Mouse (Mus musculus) stomach, embryonic 14.5 days (tissue): Measurements from ENCODE around the gene Zbtb7a. TPM values are rescaled to one million over a fixed set of nuclear protein-coding genes. Genes with fewer than 3 reads are reported as not detected.

Experiments used
- ATAC-seq: fragments of 200-750 bp; cut with Nextera tagmentation; 2 replicates; pipeline ENCODE4 v1.8.0; 2017; ENCODE audit warnings: low read depth, moderate TSS enrichment; ENCODE audit not compliant: insufficient number of reproducible peaks, insufficient read depth, low FRiP score
- H3K27ac ChIP-seq: fragments of 300-500 bp; sonication (generic); 2 replicates; pipeline ENCODE4 v1.5.1; 2014; ENCODE audit warnings: mild to moderate bottlenecking, low read length, moderate library complexity, mixed read lengths
- H3K27me3 ChIP-seq: fragments of 300-500 bp; sonication (generic); 2 replicates; pipeline ENCODE4 v1.6.1; 2014; ENCODE audit warnings: low read length, control low read depth, mixed read lengths; ENCODE audit not compliant: control insufficient read depth, insufficient read depth
- H3K36me3 ChIP-seq: fragments of 300-500 bp; sonication (generic); 2 replicates; pipeline ENCODE4 v1.6.1; 2014; ENCODE audit warnings: mild to moderate bottlenecking, control low read depth, low read length, moderate library complexity, mixed read lengths; ENCODE audit not compliant: control insufficient read depth, insufficient read depth
- H3K4me1 ChIP-seq: fragments of 300-500 bp; sonication (generic); 2 replicates; pipeline ENCODE4 v1.6.1; 2014; ENCODE audit warnings: low read length, control low read depth, mixed read lengths; ENCODE audit not compliant: control insufficient read depth, insufficient read depth
- H3K4me2 ChIP-seq: fragments of 300-500 bp; sonication (generic); replicated peaks from 2 replicates; pipeline ENCODE4 v1.6.1; 2014; ENCODE audit warnings: low read depth, low read length, control low read depth
- H3K4me3 ChIP-seq: fragments of 300-500 bp; sonication (generic); 2 replicates; pipeline ENCODE4 v1.5.1; 2014; ENCODE audit warnings: low read depth, low read length, control low read depth
- H3K9ac ChIP-seq: fragments of 300-500 bp; sonication (generic); replicated peaks from 2 replicates; pipeline ENCODE4 v1.6.1; 2014; ENCODE audit warnings: low read depth, mild to moderate bottlenecking, control low read depth, low read length, moderate library complexity, mixed read lengths
- H3K9me3 ChIP-seq: fragments of 300-500 bp; sonication (generic); 2 replicates; pipeline ENCODE4 v1.6.1; 2016; ENCODE audit warnings: low read depth, low read length, control low read depth; ENCODE audit not compliant: control insufficient read depth
- WGBS: fragments of 180-500 bp; shearing (Covaris S2); extraction: QIAGEN DNeasy Blood & Tissue Kit; methylation state at CpG from one replicate; pipeline ENCODE4 v1.1.7; 2014; 5-methylcytosine and 5-hydroxymethylcytosine counted together
- polyA plus RNA-seq: library from polyadenylated mRNA; unstranded; fragments of >200 nt; fragmentation: Nextera tagmentation; extraction: Ambion mirVana; gene quantifications from 2 replicates; pipeline ENCODE4 v1.2.1, GENCODE M21; 2014

Gene Zbtb7a
- polyA plus RNA-seq, 1 experiment from 2014 or later: 25.5 TPM

GRCm38 (mm10) chr10:81182336-81183333 is 47.6 kb downstream of the Zbtb7a start, which contains the start of gene Dapk3:
Gene Dapk3 (plus strand): TSS chr10:81183005.
- Histone ChIP-seq H3K27ac (peak within 1 kb of the TSS; percentile 85), H3K4me3 (peak within 1 kb of the TSS; percentile 63), H3K27me3 (no peaks in the 10 kb centered on the region), H3K36me3 (peaks cover 61% of the 10 kb centered on the region), H3K4me1 (peaks cover 29% of the 10 kb centered on the region), H3K9me3 (no peaks in the 10 kb centered on the region), H3K9ac (peak within 1 kb of the TSS; percentile 65), H3K4me2 (peak within 1 kb of the TSS; percentile 61)
- 5% methylated on average over 53 of the region's 53 CpGs for WGBS
- ATAC-seq: peak; percentile 91

- H3K27me3 ChIP-seq: no peaks in the 10 kb centered on the region
- H3K4me3 ChIP-seq: peak within 1 kb of the TSS; percentile 63
- peaks cover 20% of the 10 kb centered on the region for H3K4me1 ChIP-seq
- peaks cover 53% of the 10 kb centered on the region for H3K36me3 ChIP-seq
- WGBS: 79% methylated on average over 5 of the region's 5 CpGs
- H3K27ac ChIP-seq: peak within 1 kb of the TSS; percentile 85
- no peaks in the 10 kb centered on the region for H3K9me3 ChIP-seq
- no peak for ATAC-seq
- peak within 1 kb of the TSS; percentile 65 for H3K9ac ChIP-seq
- peak within 1 kb of the TSS; percentile 61 for H3K4me2 ChIP-seq
Measured at GRCm38 (mm10) chr10:81183805-81184204, 48.8 kb downstream of the Zbtb7a start, which contains the start of gene 4930442H23Rik. Gene 4930442H23Rik (minus strand): TSS chr10:81183849.

- H3K4me3 ChIP-seq: no peak overlapping the region
- WGBS: 14% methylated on average over 4 of the region's 4 CpGs
- peak overlapping the region; percentile 61; the same call in 1 of the 2 replicates for H3K4me2 ChIP-seq
- no peaks in the 10 kb centered on the region for H3K9me3 ChIP-seq
- peak overlapping the region; percentile 84 for H3K27ac ChIP-seq
- no peak overlapping the region for H3K9ac ChIP-seq
- no peaks in the 10 kb centered on the region for H3K27me3 ChIP-seq
- ATAC-seq: peak; percentile 24; the same call in 1 of the 2 replicates
- H3K4me1 ChIP-seq: peaks cover 20% of the 10 kb centered on the region
- H3K36me3 ChIP-seq: peaks cover 43% of the 10 kb centered on the region
Measured at GRCm38 (mm10) chr10:81184765-81185164, 49.7 kb downstream of the Zbtb7a start.

DNA sequence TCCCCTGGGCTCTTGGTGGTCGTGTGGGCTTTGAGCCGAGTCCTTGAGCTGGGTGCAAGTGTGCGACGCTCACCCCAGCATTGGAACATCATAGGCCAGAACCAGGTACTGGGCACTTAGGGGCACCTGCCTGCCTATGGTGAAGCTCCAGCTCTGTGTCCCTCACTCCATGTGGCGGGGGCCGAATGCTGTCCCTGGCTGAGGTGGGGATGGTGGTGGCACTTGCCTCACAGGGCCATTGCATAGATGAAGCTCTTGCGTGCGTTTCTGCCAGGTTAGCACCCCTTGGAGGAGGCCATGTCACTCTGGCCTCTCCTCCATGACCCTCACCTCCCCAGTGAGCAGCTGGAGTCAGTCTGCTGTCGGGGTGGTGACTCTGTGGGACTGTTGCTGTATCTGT is 52.1 kb downstream of the Zbtb7a start:
- H3K4me1 ChIP-seq: peaks cover 23% of the 10 kb centered on the region
- no peak for ATAC-seq
- no peak overlapping the region for H3K9ac ChIP-seq
- no peak overlapping the region for H3K4me3 ChIP-seq
- H3K4me2 ChIP-seq: no peak overlapping the region
- H3K27me3 ChIP-seq: no peaks in the 10 kb centered on the region
- H3K9me3 ChIP-seq: no peaks in the 10 kb centered on the region
- peaks cover 31% of the 10 kb centered on the region for H3K36me3 ChIP-seq
- H3K27ac ChIP-seq: no peak overlapping the region
- 96% methylated on average over 9 of the region's 9 CpGs for WGBS

- Histone ChIP-seq H3K4me1 (peaks cover 14% of the 10 kb centered on the region), H3K36me3 (peaks cover 28% of the 10 kb centered on the region), H3K9me3 (no peaks in the 10 kb centered on the region), H3K4me3 (no peak overlapping the region), H3K27me3 (0 out of 2 replicates have a peak, but pooled peaks cover 3% of the 10 kb centered on the region), H3K9ac (no peak overlapping the region), H3K27ac (no peak overlapping the region), H3K4me2 (no peak overlapping the region)
- 82% methylated on average over 26 of the region's 26 CpGs for WGBS
- no peak for ATAC-seq
Measured at GRCm38 (mm10) chr10:81189821-81190220, 54.8 kb downstream of the Zbtb7a start.

- 71% methylated on average over 31 of the region's 31 CpGs for WGBS
- no peak overlapping the region for H3K9ac ChIP-seq
- H3K27ac ChIP-seq: peak overlapping the region; percentile 1; the same call in 1 of the 2 replicates
- H3K36me3 ChIP-seq: peaks cover 28% of the 10 kb centered on the region
- no peak for ATAC-seq
- H3K9me3 ChIP-seq: no peaks in the 10 kb centered on the region
- H3K4me2 ChIP-seq: no peak overlapping the region
- no peak overlapping the region for H3K4me3 ChIP-seq
- peaks cover 9% of the 10 kb centered on the region; the same call in 1 of the 2 replicates for H3K27me3 ChIP-seq
- H3K4me1 ChIP-seq: peaks cover 9% of the 10 kb centered on the region
Measured at GRCm38 (mm10) chr10:81190236-81190911, 55.4 kb downstream of the Zbtb7a start.

DNA sequence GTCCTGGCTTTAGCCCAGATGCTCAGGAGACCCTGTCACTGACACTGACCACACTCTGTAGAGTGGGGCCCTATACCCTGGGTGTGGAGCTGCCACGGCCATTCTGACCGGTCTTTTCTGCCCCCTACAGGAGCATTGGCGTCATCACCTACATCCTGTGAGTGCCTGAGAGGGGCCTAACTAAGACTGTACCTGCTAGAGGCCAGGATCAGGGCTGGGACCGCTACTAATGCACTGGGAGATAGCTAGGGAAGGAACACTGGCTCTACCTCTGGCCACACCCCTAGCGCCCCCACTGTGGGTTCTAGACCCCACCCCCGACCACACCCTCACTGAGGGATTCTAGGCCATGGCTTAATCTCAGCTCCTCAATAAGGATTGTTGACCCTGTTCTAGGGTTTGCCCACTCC is 55.9 kb downstream of the Zbtb7a start:
- Histone ChIP-seq H3K4me1 (peaks cover 9% of the 10 kb centered on the region), H3K4me3 (no peak overlapping the region), H3K9me3 (no peaks in the 10 kb centered on the region), H3K27ac (peak overlapping the region; percentile 1; the same call in 1 of the 2 replicates), H3K36me3 (peaks cover 28% of the 10 kb centered on the region), H3K27me3 (peaks cover 9% of the 10 kb centered on the region; the same call in 1 of the 2 replicates), H3K9ac (no peak overlapping the region), H3K4me2 (no peak overlapping the region)
- WGBS: 56% methylated on average over 6 of the region's 6 CpGs
- no peak for ATAC-seq
